Mouse (Mus musculus): ENCODE measurements around the gene Slit3.

DNA sequence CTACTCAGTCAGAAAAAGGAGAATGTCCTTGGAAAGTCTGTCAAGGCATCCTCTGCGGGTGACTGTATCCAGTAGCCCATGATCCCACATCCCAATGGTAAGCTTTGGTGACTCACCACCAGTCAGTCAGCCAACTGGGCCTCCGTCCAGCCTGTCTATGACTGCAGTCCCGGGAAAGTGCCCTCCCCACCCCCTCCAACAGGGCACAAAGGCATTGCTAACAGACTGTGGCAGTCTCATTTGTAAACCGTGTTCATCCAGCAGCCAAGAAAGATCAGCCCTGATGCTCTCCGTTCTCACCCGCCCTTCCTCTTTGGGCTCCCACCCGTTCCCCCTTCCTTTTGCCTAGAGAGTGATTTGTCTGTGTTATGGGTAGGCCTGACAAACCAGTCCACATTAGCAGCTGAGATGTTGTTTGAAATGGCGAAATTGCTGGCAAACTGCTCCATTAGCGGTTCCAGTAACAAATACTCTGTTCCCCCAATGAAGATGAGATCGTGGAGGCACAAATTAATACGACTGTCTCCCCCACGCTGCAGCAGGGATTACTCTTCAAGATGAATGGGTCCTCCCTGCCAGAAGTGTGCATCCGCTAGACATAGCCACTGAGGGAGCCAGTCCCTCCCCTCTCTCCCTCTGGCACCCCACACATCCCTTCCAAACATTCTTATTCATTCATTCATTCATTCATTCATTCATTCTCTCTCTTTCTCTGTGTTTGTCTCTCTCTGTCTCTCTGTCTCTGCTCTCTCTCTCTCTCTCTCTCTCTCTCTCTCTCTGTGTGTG lies 466.3 kb downstream of the Slit3 start:
- TF ChIP-seq MAZ (IDR thresholded peaks at IDR 0.05; ENCODE audit: low read depth, low read length) (no peak), SMC3 (IDR thresholded peaks at IDR 0.05; ENCODE audit: low read depth, low read length) (no peak), EP300 (IDR thresholded peaks at IDR 0.05; ENCODE audit: low read length) (no peak), CTCF (conservative IDR thresholded peaks at IDR 0.05 in 1 of 2, IDR thresholded peaks at IDR 0.05 in 1 of 2; ENCODE audit: low read depth in 2 of 2, low read length in 2 of 2) (no peak), RCOR1 (conservative IDR thresholded peaks at IDR 0.05; ENCODE audit: low read depth, low read length) (no peak), MAX (IDR thresholded peaks at IDR 0.05; ENCODE audit: low read length) (no peak), ZNF384 (IDR thresholded peaks at IDR 0.05; ENCODE audit: low read depth, low read length) (no peak), E2F4 (IDR thresholded peaks at IDR 0.05; ENCODE audit: insufficient replicate concordance, low read depth, low read length) (no peak), HCFC1 (IDR thresholded peaks at IDR 0.05; ENCODE audit: low read depth, low read length) (no peak)
